Mouse (Mus musculus) embryo, embryonic 11.5 days (tissue): Measurements from ENCODE around the gene Usp43.

Experiments
- DNase-seq: peaks from one replicate; pipeline ENCODE4 v3.0.0-alpha.2; 2012; ENCODE audit warnings: low read depth, low spot score

The Usp43 gene

GRCm38 (mm10) chr11:67808051-67808450 is 113.9 kb downstream of the Usp43 start:
- DNase-seq, result no peak

- no peak for DNase-seq
Observed at GRCm38 (mm10) chr11:67806832-67807597, 114.9 kb downstream of the Usp43 start.

GRCm38 (mm10) chr11:67805538-67805937 is 116.4 kb downstream of the Usp43 start:
- no peak for DNase-seq
